Mouse (Mus musculus) liver, postnatal 0 days (tissue): ENCODE data around the gene Tctn3. TPM values are rescaled to one million over a fixed set of nuclear protein-coding genes. Genes with fewer than 3 reads are reported as not detected.

Experiments used
- ATAC-seq: fragments of 200-750 bp; cut with Nextera tagmentation; 2 replicates; pipeline ENCODE4 v1.8.0; 2017; ENCODE audit warnings: mild to moderate bottlenecking, moderate library complexity
- DNase-seq: peaks from one replicate; pipeline ENCODE4 v3.0.0-alpha.2; 2016
- H3K27ac ChIP-seq: fragments of 300-500 bp; sonication (generic); 2 replicates; pipeline ENCODE4 v1.5.1; 2014; ENCODE audit warnings: antibody characterized with exemption, moderate library complexity, mild to moderate bottlenecking, low read depth
- H3K27me3 ChIP-seq: fragments of 300-500 bp; sonication (generic); 2 replicates; pipeline ENCODE4 v1.6.1; 2014; ENCODE audit warnings: low read length, control low read depth, mixed read lengths; ENCODE audit not compliant: insufficient read depth
- H3K36me3 ChIP-seq: fragments of 300-500 bp; sonication (generic); replicated peaks from 2 replicates; pipeline ENCODE4 v1.6.1; 2014; ENCODE audit warnings: mild to moderate bottlenecking, control low read depth, low read length, moderate library complexity, mixed read lengths; ENCODE audit not compliant: insufficient read depth
- H3K4me1 ChIP-seq: fragments of 300-500 bp; sonication (generic); 2 replicates; pipeline ENCODE4 v1.6.1; 2014; ENCODE audit warnings: antibody characterized with exemption, mild to moderate bottlenecking, control low read depth; ENCODE audit not compliant: insufficient read depth
- H3K4me2 ChIP-seq: fragments of 300-500 bp; sonication (generic); 2 replicates; pipeline ENCODE4 v1.6.1; 2014; ENCODE audit warnings: low read depth, mild to moderate bottlenecking, low read length, moderate library complexity, mixed read lengths
- H3K4me3 ChIP-seq: fragments of 300-500 bp; sonication (generic); 2 replicates; pipeline ENCODE4 v1.5.1; 2014; ENCODE audit warnings: low read depth, low read length
- H3K9ac ChIP-seq: fragments of 300-500 bp; sonication (generic); replicated peaks from 2 replicates; pipeline ENCODE4 v1.6.1; 2014; ENCODE audit warnings: mild to moderate bottlenecking, moderate library complexity
- H3K9me3 ChIP-seq: fragments of 300-500 bp; sonication (generic); 2 replicates; pipeline ENCODE4 v1.6.1; 2016; ENCODE audit warnings: mild to moderate bottlenecking, control low read depth, low read length, mixed read lengths
- CTCF ChIP-seq: sonication (generic); IDR thresholded peaks from 2 replicates; pipeline ENCODE4 v1.5.1; 2016; ENCODE audit warnings: antibody characterized with exemption, low read depth
- EP300 ChIP-seq: IDR thresholded peaks from 2 replicates; pipeline ENCODE4 v1.6.1; 2016; ENCODE audit warnings: antibody characterized with exemption, low read depth, mild to moderate bottlenecking
- WGBS: fragments of 180-500 bp; shearing (Covaris S2); extraction: QIAGEN DNeasy Blood & Tissue Kit; methylation state at CpG from one replicate; pipeline ENCODE4 v1.1.7; 2014; ENCODE audit not compliant: insufficient replicate concordance; 5-methylcytosine and 5-hydroxymethylcytosine counted together
- polyA plus RNA-seq: library from polyadenylated mRNA; unstranded; fragments of >200 nt; fragmentation: Nextera tagmentation; extraction: Ambion mirVana; gene quantifications from 2 replicates; pipeline ENCODE4 v1.2.1, GENCODE M21; 2015

The Tctn3 gene
- polyA plus RNA-seq, 1 experiment from 2014 or later = 1.8 TPM

DNA sequence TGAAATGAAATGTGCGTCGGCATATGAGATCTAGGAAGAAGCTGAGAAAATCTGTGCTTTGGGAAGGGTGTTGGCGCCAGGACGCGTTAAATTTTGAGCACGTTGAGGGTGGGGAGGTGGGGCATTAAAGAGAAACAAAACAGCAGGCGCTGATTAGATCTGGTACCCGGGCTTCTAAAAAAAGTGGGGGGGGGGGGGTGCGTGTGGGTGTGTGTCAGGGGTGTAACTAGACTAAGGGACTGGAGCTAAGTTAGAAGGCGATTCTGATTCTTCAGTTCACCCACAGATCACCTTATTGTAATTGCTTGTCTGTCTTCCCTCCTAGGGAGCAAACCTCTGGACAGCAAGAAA is 22.5 kb downstream of the Tctn3 start:
- TF ChIP-seq EP300 (no peak), CTCF (no peak)
- Histone ChIP-seq H3K9ac (peak overlapping the region; percentile 48), H3K27ac (no peak overlapping the region; the same call in 1 of the 2 replicates), H3K4me3 (peak overlapping the region; percentile 84), H3K9me3 (no peaks in the 10 kb centered on the region), H3K4me1 (peaks cover 11% of the 10 kb centered on the region), H3K36me3 (no peaks in the 10 kb centered on the region), H3K27me3 (no peaks in the 10 kb centered on the region), H3K4me2 (peak overlapping the region; percentile 97)
- under 1% methylated on average over 10 of the region's 10 CpGs for WGBS
- no peak for ATAC-seq
- no peak for DNase-seq

DNA sequence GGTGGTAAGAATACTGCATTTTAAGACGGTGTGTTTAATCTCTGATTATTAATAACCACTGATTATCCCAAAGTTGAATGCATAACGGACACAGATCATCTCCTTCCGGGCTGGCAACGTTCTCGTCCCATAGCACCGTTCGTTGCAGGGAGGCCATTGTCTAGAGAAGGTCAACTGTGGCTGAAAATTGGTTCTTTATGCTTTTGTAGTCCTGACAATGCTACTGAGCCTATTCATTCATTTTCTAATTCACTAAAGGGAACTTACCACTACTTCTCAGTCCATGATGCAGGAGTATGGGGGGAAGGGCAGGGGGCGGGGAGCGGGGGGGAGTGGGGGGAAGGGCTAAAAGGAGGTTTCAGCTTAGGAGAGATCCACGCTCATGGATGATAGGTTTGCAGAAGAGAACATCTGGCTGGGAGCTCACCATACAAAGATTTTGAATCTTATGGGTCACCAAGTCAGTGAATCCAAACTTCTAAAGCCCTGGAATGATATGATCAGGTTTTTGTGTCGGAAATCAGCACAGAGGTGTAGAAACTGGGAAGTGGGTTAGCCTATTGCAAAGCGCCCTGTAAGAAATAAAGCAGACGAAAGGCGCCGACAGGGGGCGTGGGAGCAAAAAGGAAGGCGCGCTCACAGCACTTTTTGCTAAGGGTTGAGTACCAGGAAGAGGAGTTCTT is 23.0 kb downstream of the Tctn3 start:
- H3K36me3 ChIP-seq = no peaks in the 10 kb centered on the region
- H3K4me3 ChIP-seq = peak overlapping the region; percentile 84
- peak overlapping the region; percentile 63 for H3K9ac ChIP-seq
- ATAC-seq (peak; percentile 59), DNase-seq (peak; percentile 91)
- peaks cover 11% of the 10 kb centered on the region for H3K4me1 ChIP-seq
- H3K9me3 ChIP-seq = no peaks in the 10 kb centered on the region
- TF ChIP-seq EP300 = 0 out of 2 replicates have a peak, but pooled peaks have one; percentile 47
- peak; percentile 88 for TF ChIP-seq CTCF
- 1% methylated on average over 18 of the region's 18 CpGs for WGBS
- peak overlapping the region; percentile 53 for H3K27ac ChIP-seq
- no peaks in the 10 kb centered on the region for H3K27me3 ChIP-seq
- peak overlapping the region; percentile 97 for H3K4me2 ChIP-seq

DNA sequence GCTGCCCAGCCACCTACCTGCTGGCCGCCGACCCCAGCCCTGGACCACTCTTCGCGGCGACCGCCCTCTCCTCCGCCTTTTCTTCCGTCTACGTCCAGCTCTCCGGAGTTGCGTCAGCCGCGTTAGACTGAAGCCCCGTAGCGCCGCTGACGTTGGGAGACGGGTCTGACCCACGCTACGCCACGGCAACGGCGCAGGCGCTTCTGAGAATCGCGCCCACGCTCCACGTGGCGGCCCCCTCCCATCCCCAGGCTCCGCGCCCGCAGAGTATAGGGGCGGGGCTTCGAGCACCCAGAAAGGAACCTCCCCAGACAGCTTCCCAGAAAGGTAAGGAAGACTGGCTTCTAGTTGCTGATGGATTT is 23.8 kb downstream of the Tctn3 start, which contains the start of gene Aldh18a1:
Gene Aldh18a1 (minus strand): TSS at position 171 of the 362 bp plus-strand sequence.
- DNase-seq (peak; percentile 94), ATAC-seq (peak; percentile 93)
- H3K36me3 ChIP-seq = no peaks in the 10 kb centered on the region
- H3K27ac ChIP-seq = peak within 1 kb of the TSS; percentile 53
- WGBS = under 1% methylated on average over 34 of the region's 34 CpGs
- H3K4me2 ChIP-seq = peak within 1 kb of the TSS; percentile 97
- peak within 1 kb of the TSS; percentile 63 for H3K9ac ChIP-seq
- no peaks in the 10 kb centered on the region for H3K27me3 ChIP-seq
- TF ChIP-seq CTCF (0 out of 2 replicates have a peak, but pooled peaks have one; percentile 3), EP300 (peak; percentile 78)
- no peaks in the 10 kb centered on the region for H3K9me3 ChIP-seq
- H3K4me3 ChIP-seq = peak within 1 kb of the TSS; percentile 84
- peaks cover 11% of the 10 kb centered on the region for H3K4me1 ChIP-seq

DNA sequence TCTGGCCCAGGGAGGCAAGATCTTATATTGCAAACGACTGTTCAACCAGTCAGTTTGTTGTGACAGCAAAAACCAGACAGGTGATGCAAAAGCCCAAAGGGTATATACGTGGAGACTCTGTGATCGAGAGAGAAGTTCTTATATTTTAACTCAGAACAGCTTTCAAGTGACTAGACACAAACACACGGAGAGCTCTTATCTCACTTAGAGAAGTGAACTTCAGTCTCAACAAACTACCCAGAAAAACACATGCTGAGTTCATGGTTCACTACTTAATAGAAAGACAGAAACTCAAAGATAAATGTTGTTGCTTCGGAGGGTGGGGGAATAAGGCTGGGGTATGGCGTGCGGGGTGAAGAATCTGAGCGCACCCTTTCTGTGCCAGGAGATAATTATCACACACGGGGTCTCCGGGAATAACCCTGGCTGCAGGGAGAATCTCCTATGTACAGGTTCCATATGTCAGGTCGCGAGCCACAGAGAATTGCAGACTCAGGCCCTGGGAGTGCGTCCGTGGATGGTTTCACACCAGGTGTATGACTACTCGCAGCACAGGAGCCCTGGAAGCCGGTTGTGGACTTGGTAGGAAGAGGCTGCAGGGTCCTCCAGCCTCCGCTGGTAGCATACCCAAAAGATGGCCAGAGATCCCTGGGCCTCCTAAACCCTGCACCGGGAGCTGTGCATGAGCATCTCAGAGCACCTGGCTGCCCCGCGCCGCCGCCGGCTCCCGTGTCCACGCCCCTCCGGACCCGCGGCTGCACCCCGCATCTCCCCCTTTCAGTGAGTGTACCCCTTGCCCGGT is 24.3 kb downstream of the Tctn3 start:
- ATAC-seq (peak; percentile 58), DNase-seq (no peak)
- H3K4me2 ChIP-seq = peak overlapping the region; percentile 97
- H3K9me3 ChIP-seq = no peaks in the 10 kb centered on the region
- peak overlapping the region; percentile 84 for H3K4me3 ChIP-seq
- H3K9ac ChIP-seq = peak overlapping the region; percentile 63
- TF ChIP-seq EP300 (no peak), CTCF (no peak)
- no peaks in the 10 kb centered on the region for H3K27me3 ChIP-seq
- peaks cover 11% of the 10 kb centered on the region for H3K4me1 ChIP-seq
- no peaks in the 10 kb centered on the region for H3K36me3 ChIP-seq
- WGBS = 3% methylated on average over 29 of the region's 30 CpGs
- peak overlapping the region; percentile 49 for H3K27ac ChIP-seq

DNA sequence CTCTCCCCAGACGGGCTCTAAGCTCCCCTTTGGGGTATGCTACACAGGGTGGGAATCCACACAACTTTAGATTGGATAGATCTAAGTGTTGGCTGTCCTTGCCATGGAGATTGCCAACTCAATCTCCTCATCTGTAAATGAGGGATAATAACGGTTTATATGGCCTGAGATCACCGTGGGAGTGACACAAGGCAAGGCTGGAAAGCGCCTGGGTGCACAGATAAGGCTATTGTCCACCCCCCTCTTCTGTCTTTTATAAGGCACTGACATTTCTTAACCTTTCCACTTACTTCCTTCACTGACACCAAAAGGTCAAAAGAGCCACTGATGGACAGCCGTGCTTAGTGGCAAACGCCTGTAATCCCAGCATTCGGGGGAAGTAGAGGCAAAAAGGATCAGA is 25.1 kb downstream of the Tctn3 start:
- Histone ChIP-seq H3K4me2 (peak overlapping the region; percentile 97), H3K27ac (peak overlapping the region; percentile 49; the same call in 1 of the 2 replicates), H3K9ac (0 out of 2 replicates have a peak overlapping the region, but pooled peaks have one; percentile 63), H3K9me3 (no peaks in the 10 kb centered on the region), H3K36me3 (0 out of 2 replicates have a peak, but pooled peaks cover 5% of the 10 kb centered on the region), H3K4me1 (peaks cover 11% of the 10 kb centered on the region), H3K27me3 (no peaks in the 10 kb centered on the region), H3K4me3 (peak overlapping the region; percentile 84)
- ATAC-seq = no peak
- 44% methylated on average over 7 of the region's 7 CpGs for WGBS
- DNase-seq = no peak
- TF ChIP-seq EP300 = peak; percentile 53; the same call in 1 of the 2 replicates
- no peak for TF ChIP-seq CTCF

DNA sequence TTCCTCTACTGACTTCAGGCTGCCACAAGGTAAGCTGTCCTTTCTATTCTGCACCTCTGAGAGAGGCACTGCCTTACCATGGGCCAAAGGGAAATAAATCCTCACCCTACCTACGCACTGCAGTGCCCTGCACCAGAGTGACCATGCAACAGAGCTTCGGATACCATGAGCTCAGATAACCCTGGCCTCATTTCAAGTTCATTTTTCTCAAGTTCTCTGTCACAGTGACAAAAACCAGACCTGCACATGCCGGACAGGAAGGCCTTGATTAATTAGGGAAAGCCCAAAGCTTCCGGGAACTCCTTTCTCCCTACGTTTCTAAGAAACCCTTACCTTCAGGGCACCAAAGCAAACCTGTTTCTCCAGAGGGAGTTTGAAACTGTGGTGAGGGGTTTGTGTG is 30.4 kb downstream of the Tctn3 start:
- WGBS = 68% methylated on average over 5 of the region's 5 CpGs
- ATAC-seq = no peak
- H3K36me3 ChIP-seq = peaks cover 30% of the 10 kb centered on the region

More for the DNA sequence above, 30.4 kb downstream of the Tctn3 start:
- no peak overlapping the region for H3K4me2 ChIP-seq
- H3K27me3 ChIP-seq = no peaks in the 10 kb centered on the region
- no peak for TF ChIP-seq CTCF
- TF ChIP-seq EP300 = no peak
- no peak for DNase-seq
- no peak overlapping the region for H3K27ac ChIP-seq
- 0 out of 2 replicates have a peak, but pooled peaks cover 2% of the 10 kb centered on the region for H3K4me1 ChIP-seq
- no peak overlapping the region for H3K4me3 ChIP-seq
- H3K9me3 ChIP-seq = no peaks in the 10 kb centered on the region
- H3K9ac ChIP-seq = no peak overlapping the region
